Mouse (Mus musculus): ENCODE results near the gene Olfr1279. TPM values are rescaled to one million over a fixed set of nuclear protein-coding genes. Genes with fewer than 3 reads are reported as not detected.
"Not testable (repeated sequence)": the region's sequence is repeated elsewhere in the genome, so short reads cannot be mapped to it uniquely, and the experiment has no call there.

The Olfr1279 gene
- polyA plus RNA-seq (2015; fragmentation: Nextera tagmentation; extraction: Ambion mirVana), result not detected in 2 replicates

DNA sequence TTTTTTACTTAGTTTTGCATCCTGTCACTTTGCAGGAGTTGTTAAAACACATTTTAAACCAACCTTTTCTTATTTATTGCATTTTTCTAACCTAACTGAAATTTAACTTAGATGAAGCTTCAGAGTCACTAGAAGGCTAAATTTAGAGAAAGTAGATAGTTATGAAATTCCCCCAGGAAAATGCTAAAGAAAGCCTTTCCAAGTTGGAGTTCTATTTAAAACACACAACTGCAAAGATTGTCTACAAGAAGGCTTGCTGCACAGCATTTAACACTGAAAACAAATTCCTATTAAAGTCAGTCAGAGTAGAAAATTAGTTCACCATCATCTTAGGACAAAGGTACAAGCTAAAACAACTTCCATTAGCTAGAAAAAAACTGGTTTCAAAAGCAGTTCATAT, at the start of gene Olfr1279:
Gene Olfr1279, plus strand, starts transcription at position 262 of the 400 bp plus-strand sequence.
- H3K27me3 ChIP-seq (ENCODE audit: control insufficient read depth, insufficient read depth, low read depth, low read length), result no peaks in the 10 kb centered on the region
- no peak for ATAC-seq
- H3K27ac ChIP-seq (ENCODE audit: low read length), result no peak within 1 kb of the TSS
- H3K9me3 ChIP-seq (replicated peaks; ENCODE audit: control insufficient read depth, low read length, poor library complexity, severe bottlenecking), result 0 out of 2 replicates have a peak, but pooled peaks cover 3% of the 10 kb centered on the region
- H3K4me1 ChIP-seq (ENCODE audit: control insufficient read depth, insufficient read depth, low read length), result no peaks in the 10 kb centered on the region
- no peak within 1 kb of the TSS for H3K4me2 ChIP-seq (ENCODE audit: low read length)
- no peaks in the 10 kb centered on the region for H3K36me3 ChIP-seq (ENCODE audit: control insufficient read depth, insufficient read depth, low read length)
- H3K9ac ChIP-seq (ENCODE audit: low read depth, low read length), result no peak within 1 kb of the TSS
- H3K4me3 ChIP-seq (ENCODE audit: low read depth, low read length), result no peak within 1 kb of the TSS

DNA sequence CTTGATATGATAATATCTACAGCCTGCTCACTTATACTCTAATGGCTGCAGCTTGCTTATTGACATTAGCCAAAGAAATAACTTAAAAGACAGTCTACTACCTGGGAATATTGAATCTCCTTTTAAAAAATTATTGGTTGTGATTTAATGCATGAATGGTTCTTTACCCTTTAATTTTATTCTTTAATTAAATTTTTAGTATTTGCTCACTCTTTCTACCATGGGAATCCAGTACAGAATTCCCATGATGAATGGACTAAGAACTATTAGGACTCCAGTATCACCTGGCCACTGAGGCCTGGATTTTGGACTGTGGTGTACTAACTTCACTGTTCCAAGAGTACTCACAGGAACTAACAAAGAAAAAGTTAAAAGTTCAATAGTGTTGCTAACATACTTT, 46.2 kb upstream of the Olfr1279 start, which contains the start of gene Olfr1276:
Gene Olfr1276, plus strand, starts transcription at position 301 of the 400 bp plus-strand sequence.
- H3K4me3 ChIP-seq (ENCODE audit: low read depth, low read length), result no peak within 1 kb of the TSS
- no peaks in the 10 kb centered on the region for H3K27me3 ChIP-seq (ENCODE audit: control insufficient read depth, insufficient read depth, low read depth, low read length)
- H3K9ac ChIP-seq (ENCODE audit: low read depth, low read length), result no peak within 1 kb of the TSS
- no peaks in the 10 kb centered on the region for H3K9me3 ChIP-seq (replicated peaks; ENCODE audit: control insufficient read depth, low read length, poor library complexity, severe bottlenecking)
- no peak for ATAC-seq
- no peak within 1 kb of the TSS for H3K27ac ChIP-seq (ENCODE audit: low read length)
- no peak within 1 kb of the TSS for H3K4me2 ChIP-seq (ENCODE audit: low read length)
- no peaks in the 10 kb centered on the region for H3K4me1 ChIP-seq (ENCODE audit: control insufficient read depth, insufficient read depth, low read length)
- H3K36me3 ChIP-seq (ENCODE audit: control insufficient read depth, insufficient read depth, low read length), result no peaks in the 10 kb centered on the region

DNA sequence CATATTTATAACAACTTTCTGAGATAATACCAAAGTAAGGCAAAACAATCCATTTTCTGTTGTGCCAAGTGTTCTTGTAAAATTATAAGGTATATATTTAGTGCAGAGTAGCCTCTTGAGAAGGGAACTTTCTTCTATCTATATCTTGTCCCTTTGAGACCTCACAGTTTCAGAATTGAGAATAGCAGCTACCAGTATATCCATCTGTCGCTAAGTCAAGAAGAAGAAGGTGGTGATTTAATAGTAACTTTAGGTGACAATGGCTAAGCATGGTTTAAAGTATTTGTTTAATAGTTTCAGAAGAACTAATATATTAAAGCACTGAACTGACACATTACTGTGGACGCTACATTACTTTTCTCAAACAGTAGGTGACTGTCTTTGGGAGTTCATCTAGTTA, 26.4 kb upstream of the Olfr1279 start, which contains the start of gene Olfr1277:
Gene Olfr1277, minus strand, starts transcription at position 101 of the 400 bp plus-strand sequence.
- ATAC-seq, result no peak
- no peak within 1 kb of the TSS for H3K9ac ChIP-seq (ENCODE audit: low read depth, low read length)
- 86% methylated on average over 2 of the region's 2 CpGs for WGBS
- no peaks in the 10 kb centered on the region for H3K9me3 ChIP-seq (replicated peaks; ENCODE audit: control insufficient read depth, low read length, poor library complexity, severe bottlenecking)
- no peaks in the 10 kb centered on the region for H3K36me3 ChIP-seq (ENCODE audit: control insufficient read depth, insufficient read depth, low read length)
- no peak within 1 kb of the TSS for H3K27ac ChIP-seq (ENCODE audit: low read length)
- H3K4me2 ChIP-seq (ENCODE audit: low read length), result no peak within 1 kb of the TSS
- no peaks in the 10 kb centered on the region for H3K27me3 ChIP-seq (ENCODE audit: control insufficient read depth, insufficient read depth, low read depth, low read length)
- H3K4me1 ChIP-seq (ENCODE audit: control insufficient read depth, insufficient read depth, low read length), result no peaks in the 10 kb centered on the region
- H3K4me3 ChIP-seq (ENCODE audit: low read depth, low read length), result no peak within 1 kb of the TSS

DNA sequence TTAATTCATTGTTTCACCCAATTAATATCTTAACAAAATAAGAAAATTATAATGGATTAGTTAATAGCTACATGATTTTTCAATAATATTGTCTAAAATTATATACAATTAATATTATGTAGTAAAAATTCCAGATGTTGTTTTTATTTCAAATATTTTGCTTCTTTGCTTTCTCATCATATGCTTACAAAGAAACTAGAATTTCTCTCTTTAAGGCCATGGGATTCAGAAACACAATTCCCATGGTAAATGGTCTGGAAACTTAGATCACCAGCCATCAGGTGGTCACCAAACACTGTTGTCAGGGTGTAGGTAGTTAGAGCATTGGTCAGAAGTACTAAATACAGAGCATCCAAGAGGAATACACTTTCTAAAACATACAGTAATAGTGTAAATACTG, 10.6 kb upstream of the Olfr1279 start, which contains the start of gene Olfr1278:
Gene Olfr1278, plus strand, starts transcription at position 301 of the 400 bp plus-strand sequence.
- ATAC-seq, result no peak
- H3K4me2 ChIP-seq (ENCODE audit: low read length), result no peak within 1 kb of the TSS
- no peak within 1 kb of the TSS for H3K4me3 ChIP-seq (ENCODE audit: low read depth, low read length)
- no peak within 1 kb of the TSS for H3K9ac ChIP-seq (ENCODE audit: low read depth, low read length)
- H3K4me1 ChIP-seq (ENCODE audit: control insufficient read depth, insufficient read depth, low read length), result no peaks in the 10 kb centered on the region
- H3K27ac ChIP-seq (ENCODE audit: low read length), result no peak within 1 kb of the TSS
- no peaks in the 10 kb centered on the region for H3K36me3 ChIP-seq (ENCODE audit: control insufficient read depth, insufficient read depth, low read length)
- no peaks in the 10 kb centered on the region for H3K9me3 ChIP-seq (replicated peaks; ENCODE audit: control insufficient read depth, low read length, poor library complexity, severe bottlenecking)
- H3K27me3 ChIP-seq (ENCODE audit: control insufficient read depth, insufficient read depth, low read depth, low read length), result no peaks in the 10 kb centered on the region

DNA sequence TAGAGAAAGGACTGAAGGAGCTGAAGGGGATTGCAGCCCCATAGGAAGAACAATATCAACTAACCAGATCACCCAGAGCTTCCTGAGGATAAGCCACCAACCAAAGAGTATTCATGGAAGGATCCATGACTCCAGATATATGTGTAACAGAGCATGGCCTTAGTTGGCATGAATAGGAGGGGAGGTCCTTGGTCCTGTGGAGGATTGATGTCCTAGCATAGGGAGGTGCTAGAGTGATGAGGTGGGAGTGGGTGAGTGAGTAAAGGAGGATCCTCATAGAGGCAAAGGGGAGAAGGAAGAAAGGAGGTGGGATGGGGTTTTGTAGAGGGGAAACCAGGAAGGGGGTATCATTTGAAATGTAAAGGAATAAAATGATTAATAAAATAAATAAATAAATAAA, 1.9 kb upstream of the Olfr1279 start:
- no peak overlapping the region for H3K9ac ChIP-seq (ENCODE audit: low read depth, low read length)
- H3K9me3 ChIP-seq (replicated peaks; ENCODE audit: control insufficient read depth, low read length, poor library complexity, severe bottlenecking), result 0 out of 2 replicates have a peak, but pooled peaks cover 3% of the 10 kb centered on the region
- no peak for ATAC-seq
- no peak overlapping the region for H3K4me2 ChIP-seq (ENCODE audit: low read length)
- H3K27ac ChIP-seq (ENCODE audit: low read length), result no peak overlapping the region
- no peak overlapping the region for H3K4me3 ChIP-seq (ENCODE audit: low read depth, low read length)
- H3K36me3 ChIP-seq (ENCODE audit: control insufficient read depth, insufficient read depth, low read length), result no peaks in the 10 kb centered on the region
- no peaks in the 10 kb centered on the region for H3K4me1 ChIP-seq (ENCODE audit: control insufficient read depth, insufficient read depth, low read length)
- no peaks in the 10 kb centered on the region for H3K27me3 ChIP-seq (ENCODE audit: control insufficient read depth, insufficient read depth, low read depth, low read length)

DNA sequence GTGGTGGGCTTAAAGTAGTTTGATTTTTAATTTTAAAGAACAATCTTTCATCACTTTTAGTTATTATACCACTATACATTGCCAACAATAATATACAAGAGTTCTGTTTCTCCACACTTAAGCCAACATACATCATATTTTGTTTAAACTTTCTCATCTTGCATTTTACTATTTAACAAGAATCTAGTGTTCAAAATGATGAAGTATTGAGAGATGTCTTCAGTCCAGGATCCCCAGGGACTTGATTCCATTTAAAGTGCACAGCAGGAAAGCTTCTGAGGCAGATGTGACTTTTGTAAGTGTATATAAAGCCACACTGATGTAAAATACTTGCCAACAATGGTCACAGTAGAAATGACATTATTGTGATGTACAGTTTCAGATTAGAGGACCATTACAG, 13.3 kb downstream of the Olfr1279 start, which contains the start of gene Olfr1280:
Gene Olfr1280, plus strand, starts transcription at position 301 of the 400 bp plus-strand sequence.
- H3K4me2 ChIP-seq (ENCODE audit: low read length), result no peak within 1 kb of the TSS
- no peak within 1 kb of the TSS for H3K4me3 ChIP-seq (ENCODE audit: low read depth, low read length)
- no peak for ATAC-seq
- H3K27me3 ChIP-seq (ENCODE audit: control insufficient read depth, insufficient read depth, low read depth, low read length), result no peaks in the 10 kb centered on the region
- H3K4me1 ChIP-seq (ENCODE audit: control insufficient read depth, insufficient read depth, low read length), result no peaks in the 10 kb centered on the region
- no peak within 1 kb of the TSS for H3K9ac ChIP-seq (ENCODE audit: low read depth, low read length)
- no peak within 1 kb of the TSS for H3K27ac ChIP-seq (ENCODE audit: low read length)
- no peaks in the 10 kb centered on the region for H3K36me3 ChIP-seq (ENCODE audit: control insufficient read depth, insufficient read depth, low read length)
- no peaks in the 10 kb centered on the region for H3K9me3 ChIP-seq (replicated peaks; ENCODE audit: control insufficient read depth, low read length, poor library complexity, severe bottlenecking)

DNA sequence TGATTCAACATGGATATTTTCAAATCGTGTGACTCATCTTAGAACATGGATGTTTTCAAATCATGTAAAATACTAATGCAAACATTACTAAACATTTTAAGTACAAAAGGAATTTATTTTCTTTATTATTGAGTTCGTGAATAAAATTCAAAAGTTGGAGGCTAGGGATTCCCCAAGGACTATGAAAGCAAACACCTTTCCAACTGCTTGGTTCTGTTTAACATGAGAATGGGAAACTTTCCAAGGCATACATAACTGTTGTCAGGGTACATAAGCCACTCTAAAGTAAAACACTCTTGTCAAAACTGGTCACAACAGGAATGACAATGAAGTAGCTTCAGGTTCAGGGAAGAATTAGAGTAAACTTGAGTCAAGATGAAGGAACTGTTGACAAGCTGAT, 25.8 kb downstream of the Olfr1279 start, which contains the start of gene Olfr1281:
Gene Olfr1281, plus strand, starts transcription at position 301 of the 400 bp plus-strand sequence.
- H3K27me3 ChIP-seq (ENCODE audit: control insufficient read depth, insufficient read depth, low read depth, low read length), result no peaks in the 10 kb centered on the region
- H3K4me2 ChIP-seq (ENCODE audit: low read length), result no peak within 1 kb of the TSS
- H3K36me3 ChIP-seq (ENCODE audit: control insufficient read depth, insufficient read depth, low read length), result no peaks in the 10 kb centered on the region
- 72% methylated on average over 2 of the region's 2 CpGs for WGBS
- no peak for ATAC-seq
- H3K27ac ChIP-seq (ENCODE audit: low read length), result no peak within 1 kb of the TSS
- H3K9ac ChIP-seq (ENCODE audit: low read depth, low read length), result no peak within 1 kb of the TSS
- no peaks in the 10 kb centered on the region for H3K4me1 ChIP-seq (ENCODE audit: control insufficient read depth, insufficient read depth, low read length)
- no peaks in the 10 kb centered on the region for H3K9me3 ChIP-seq (replicated peaks; ENCODE audit: control insufficient read depth, low read length, poor library complexity, severe bottlenecking)
- H3K4me3 ChIP-seq (ENCODE audit: low read depth, low read length), result no peak within 1 kb of the TSS

DNA sequence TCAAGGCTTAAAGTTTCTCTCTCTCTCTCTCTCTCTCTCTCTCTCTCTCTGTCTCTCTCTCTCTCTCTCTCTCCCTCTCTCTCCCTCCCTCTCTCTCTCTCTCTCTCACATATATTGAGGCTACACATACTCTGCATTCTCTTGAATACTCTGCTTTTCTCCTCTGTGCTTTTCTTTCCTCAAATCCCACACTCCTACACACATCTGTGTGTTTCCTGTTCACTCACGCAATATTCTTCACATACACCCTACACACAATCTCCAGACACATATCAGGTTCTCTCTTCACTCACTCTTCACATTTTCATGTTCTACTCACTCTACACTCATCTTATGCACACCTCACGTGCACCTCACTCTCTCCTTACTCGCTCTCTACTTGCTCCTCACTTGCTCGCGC, 33.3 kb downstream of the Olfr1279 start:
- not testable (repeated sequence) for H3K9me3 ChIP-seq (replicated peaks; ENCODE audit: control insufficient read depth, low read length, poor library complexity, severe bottlenecking); H3K4me3 ChIP-seq (ENCODE audit: low read depth, low read length); H3K27ac ChIP-seq (ENCODE audit: low read length); H3K4me2 ChIP-seq (ENCODE audit: low read length); H3K27me3 ChIP-seq (ENCODE audit: control insufficient read depth, insufficient read depth, low read depth, low read length); H3K36me3 ChIP-seq (ENCODE audit: control insufficient read depth, insufficient read depth, low read length); H3K9ac ChIP-seq (ENCODE audit: low read depth, low read length); H3K4me1 ChIP-seq (ENCODE audit: control insufficient read depth, insufficient read depth, low read length); ATAC-seq
- WGBS, result 90% methylated on average over 5 of the region's 5 CpGs

DNA sequence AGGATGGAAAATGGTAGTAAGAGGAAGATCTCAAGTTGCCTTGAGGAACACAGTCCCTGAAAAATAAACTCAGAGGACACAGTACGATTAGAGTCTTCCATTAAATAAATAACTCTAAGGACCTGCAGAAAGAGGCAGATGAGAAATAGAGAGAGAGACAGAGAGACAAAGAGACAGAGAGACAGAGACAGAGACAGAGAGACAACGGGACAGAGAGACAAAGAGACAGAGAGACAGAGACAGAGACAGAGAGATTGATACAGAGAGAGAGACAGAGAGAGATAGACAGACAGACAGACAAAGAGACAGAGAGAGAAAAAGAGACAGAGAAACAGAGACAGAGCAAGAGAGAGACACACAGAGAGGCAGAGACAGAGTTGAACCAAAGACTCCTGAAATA, 35.5 kb downstream of the Olfr1279 start, which contains the start of gene Olfr1282:
Gene Olfr1282, minus strand, starts transcription at position 101 of the 400 bp plus-strand sequence.
- Histone ChIP-seq H3K4me2 (ENCODE audit: low read length) (no peak within 1 kb of the TSS), H3K27ac (ENCODE audit: low read length) (no peak within 1 kb of the TSS), H3K27me3 (ENCODE audit: control insufficient read depth, insufficient read depth, low read depth, low read length) (no peaks in the 10 kb centered on the region), H3K4me1 (ENCODE audit: control insufficient read depth, insufficient read depth, low read length) (no peaks in the 10 kb centered on the region), H3K4me3 (ENCODE audit: low read depth, low read length) (no peak within 1 kb of the TSS), H3K9me3 (replicated peaks; ENCODE audit: control insufficient read depth, low read length, poor library complexity, severe bottlenecking) (no peaks in the 10 kb centered on the region), H3K36me3 (ENCODE audit: control insufficient read depth, insufficient read depth, low read length) (no peaks in the 10 kb centered on the region), H3K9ac (ENCODE audit: low read depth, low read length) (no peak within 1 kb of the TSS)
- WGBS, result 80% methylated on average over 2 of the region's 2 CpGs
- ATAC-seq, result no peak
